Mouse (Mus musculus) retina, postnatal 7 days (tissue): Measurements from ENCODE around the gene Prss16.

Experiments used
- DNase-seq: peaks from one replicate; pipeline ENCODE4 v3.0.0-alpha.2; 2012; ENCODE audit warnings: low read depth, low spot score

Prss16 gene

DNA sequence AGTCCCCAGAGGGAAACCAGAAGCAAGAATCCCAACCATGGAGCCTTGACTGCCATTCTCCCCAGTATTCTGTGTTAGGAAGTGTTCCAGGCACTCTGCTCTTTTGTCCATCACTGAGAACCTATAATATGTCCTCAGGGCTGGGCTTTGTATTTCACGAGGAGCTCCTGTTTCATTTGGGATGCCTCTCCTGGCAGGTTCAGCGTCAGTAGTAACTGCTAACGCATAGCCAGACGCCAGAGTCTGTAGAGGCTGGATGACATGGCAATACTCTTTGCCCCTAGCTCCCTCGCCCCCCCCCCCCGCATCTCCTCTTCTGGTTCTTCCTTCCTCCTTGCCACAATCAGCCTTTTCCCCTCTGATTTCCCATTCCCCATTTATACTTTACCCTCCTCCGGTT, at the start of gene Prss16:
Gene Prss16, minus strand, starts transcription at position 101 of the 400 bp plus-strand sequence.
- no peak for DNase-seq

DNA sequence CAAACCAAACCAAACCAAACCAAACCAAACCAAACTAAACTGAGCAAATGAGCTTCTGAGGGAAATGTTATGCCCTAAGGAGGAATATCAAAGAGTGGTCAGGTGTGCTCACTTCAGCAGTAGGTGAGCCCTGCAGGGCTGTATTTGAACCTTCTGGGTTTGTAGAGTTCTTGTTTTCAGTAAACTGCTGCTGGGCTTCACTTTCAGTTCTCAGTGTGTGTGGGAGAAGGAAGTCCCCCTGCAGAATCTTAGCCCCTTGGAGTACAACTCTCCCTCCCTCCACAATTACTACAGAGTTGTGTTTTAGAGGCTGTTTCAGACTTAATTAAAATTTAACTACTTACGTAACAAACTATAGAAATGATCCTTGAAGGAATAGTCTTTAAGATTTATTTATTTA, 44.2 kb upstream of the Prss16 start:
- DNase-seq: no peak

DNA sequence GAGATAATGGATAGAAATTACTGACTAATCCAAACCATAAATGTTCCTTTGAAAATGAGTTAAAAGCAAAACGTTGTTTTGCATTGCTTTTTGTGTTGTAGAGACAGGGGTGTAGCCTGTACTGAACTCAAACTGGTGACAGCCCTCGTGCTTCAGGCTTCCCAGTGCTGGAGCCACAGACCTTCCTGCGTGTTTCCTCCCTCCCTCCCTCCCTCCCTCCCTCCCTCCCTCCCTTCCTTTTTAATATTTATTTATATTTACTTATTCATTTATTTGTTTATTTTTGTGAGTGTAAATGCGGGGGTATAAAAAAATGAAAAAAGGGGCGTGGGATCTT, 41.9 kb upstream of the Prss16 start:
- no peak for DNase-seq

DNA sequence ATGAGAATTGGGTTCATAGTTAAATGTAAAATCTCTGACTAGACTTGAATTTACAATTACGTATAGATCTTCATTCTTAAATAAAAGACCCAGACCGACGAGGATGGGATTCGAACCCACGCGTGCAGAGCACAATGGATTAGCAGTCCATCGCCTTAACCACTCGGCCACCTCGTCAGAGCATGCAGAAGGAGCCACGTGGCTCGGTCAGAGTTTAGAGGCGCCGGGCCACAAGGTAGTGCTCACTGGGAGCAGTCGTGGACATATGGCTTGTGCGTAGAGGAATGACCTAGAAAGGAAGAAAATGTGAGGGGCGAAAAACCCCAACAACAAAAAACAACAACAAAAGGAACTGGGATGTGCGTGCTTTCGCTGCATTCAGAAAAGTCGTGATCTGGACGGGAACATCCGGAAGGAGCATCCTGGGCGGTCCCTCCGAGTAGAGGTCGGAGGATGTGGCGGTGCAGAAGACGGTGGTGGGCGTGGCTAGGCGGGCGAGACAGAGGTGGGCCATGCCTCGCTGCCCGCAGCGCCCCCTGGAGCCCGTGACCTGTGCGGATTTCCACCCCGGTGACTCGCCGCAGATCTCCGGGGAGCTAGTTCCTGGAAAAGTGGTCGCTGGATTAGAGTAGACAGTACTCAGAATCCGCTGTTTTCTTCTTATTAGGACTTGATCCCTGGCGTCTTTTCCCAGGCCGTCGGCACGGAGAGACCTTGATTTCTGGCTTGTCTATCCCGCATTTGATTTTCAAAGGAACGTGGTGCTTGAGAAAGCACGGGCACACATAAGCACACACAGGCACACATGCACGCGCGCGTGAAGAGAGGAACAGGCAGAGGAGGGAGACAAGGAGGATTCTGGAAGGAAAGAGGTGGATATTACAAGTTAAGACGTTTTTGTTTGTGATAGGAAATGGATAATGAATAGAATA, 41.3 kb upstream of the Prss16 start:
- DNase-seq: peak; percentile 90

DNA sequence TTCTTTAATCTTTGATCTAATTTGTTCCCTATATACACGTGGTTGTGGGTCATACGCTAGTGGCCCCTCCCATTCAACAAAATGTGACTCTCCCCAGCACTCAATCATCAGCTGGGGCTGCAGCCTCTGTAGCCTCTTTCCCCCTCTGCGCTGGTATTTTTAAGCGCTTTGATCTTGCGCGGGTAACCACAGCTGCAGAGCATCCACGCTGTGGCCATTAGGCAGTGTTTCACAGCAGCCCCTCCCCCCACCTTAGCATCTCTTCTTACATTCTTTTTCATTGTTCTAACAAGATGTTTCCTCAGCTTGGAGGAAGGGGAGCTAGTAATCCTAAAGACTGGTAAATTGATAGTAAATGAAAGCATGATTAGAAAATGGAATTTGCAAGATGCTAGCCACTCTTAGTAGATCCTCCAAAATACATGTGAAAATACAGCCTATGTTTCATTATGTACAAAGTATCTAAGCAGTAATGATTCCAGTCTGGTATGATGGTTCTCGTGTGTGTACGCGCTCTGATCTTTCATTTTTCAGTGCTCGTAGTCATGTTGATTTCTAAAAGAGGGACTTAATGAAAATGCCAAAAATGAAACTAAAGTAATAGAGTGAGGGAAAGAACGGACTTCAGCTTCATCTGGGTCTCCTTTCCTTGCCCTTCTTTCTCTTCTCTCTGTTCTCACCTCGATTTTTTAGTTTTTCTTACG, 40.3 kb upstream of the Prss16 start:
- DNase-seq: no peak

DNA sequence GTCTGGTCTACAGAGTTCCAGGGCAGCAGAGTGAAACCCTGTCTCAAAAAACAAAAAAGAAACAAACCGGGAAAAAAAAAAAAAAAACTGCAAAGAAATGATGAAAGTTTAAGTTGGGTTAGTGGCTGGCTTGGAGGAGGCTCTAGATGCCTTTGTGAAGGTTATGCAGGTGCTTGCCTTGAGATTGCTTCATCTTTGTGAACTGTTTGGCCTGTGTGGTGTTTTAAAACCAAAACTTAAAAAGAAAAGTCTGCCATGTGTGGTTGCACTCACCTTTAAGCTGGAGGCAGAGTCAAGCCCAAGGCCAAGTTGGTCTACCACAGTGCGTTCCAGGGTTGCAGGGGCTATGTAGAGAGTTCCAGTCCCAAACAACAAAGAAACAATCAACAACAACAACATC, 39.5 kb upstream of the Prss16 start:
- DNase-seq: no peak

DNA sequence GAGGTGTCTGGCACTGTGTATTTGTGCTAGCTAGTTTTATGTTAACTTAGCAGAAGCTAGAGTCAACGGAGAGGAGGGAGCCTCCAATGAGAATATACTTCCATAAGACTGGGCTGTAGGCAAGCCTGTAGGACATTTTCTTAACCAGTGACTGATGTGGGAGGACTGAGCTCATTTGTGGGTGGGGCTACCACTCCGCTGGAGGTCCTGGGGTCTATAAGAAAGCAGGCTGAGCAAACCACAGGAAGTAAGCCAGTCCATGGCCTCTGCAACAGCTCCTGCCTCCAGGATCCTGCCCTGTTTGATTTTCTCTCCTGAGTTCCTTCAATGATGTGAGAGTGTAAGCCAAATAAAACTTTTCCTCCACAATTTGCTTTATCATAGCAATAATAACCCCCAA, 35.8 kb upstream of the Prss16 start:
- DNase-seq: no peak

DNA sequence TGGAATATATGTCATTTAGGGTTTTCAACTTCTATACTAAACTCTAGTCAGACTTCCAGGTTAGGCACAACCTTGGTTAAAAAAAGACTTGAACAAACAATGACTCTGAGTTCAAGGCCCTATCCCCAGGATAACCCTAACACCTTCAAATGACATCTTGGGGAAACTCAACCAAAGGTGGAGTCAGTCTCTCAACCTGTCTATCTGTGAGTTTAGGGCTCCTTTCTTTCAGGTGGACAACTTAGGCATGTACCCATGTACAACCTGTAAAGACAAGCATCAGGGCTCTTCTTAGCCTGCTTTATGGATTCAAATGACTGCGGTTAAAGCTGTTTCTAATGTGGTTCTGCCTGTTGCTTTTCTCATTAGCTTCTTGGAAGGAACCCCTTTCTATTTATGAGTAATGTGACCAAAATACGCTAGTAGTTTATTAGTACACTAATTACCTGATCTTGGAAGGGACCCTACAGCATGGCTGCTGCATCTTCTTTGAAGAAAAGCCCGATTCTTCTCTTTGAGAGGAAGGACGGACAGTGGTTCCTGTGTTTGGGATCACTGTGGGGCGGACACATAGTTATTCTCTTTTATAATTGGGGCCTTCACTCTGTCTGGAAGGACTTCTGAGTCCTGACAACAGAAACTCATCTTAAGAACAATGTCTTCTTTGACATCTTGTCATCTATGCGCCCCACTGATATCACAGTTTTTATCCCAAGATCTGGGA, 35.1 kb upstream of the Prss16 start:
- DNase-seq: no peak

DNA sequence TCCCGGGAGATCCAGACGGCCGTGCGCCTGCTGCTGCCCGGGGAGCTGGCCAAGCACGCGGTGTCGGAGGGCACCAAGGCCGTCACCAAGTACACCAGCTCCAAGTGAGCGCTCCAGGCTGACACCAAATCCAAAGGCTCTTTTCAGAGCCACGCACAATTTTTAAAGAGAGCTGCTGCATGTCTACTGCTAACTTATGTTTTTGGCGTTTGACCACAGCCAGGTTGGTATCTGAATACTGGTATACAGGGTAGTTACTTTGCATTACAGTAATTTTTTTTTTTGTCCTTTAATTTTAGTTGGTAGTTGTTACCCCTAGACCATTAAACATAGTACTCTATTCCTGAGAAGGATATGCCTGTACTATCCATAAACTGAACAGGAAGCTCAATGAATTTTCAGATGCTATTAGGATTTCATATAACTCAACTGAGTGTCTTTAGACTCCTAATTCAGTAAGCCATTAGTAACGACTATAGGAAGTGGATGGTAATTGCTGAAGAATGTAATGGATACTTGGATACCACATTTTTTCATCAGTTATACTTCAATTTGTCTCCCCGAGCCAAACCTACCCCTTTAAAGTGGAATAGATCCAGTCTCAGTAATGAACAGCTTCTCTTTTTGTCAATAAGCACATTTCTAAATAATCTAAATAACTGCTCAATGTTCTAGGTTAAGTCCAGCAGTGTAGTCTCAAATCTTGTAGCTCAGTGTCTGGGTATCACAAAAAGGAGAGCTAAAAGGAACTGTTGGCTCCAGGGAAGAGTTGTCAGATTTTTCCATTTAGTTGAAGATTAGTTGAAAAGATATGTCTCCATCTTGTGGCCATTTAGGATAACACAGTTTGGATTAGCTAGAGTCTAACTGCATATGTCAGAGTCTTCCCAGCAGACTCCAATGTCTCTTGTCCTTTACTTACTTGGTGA, 34.2 kb upstream of the Prss16 start:
- no peak for DNase-seq

DNA sequence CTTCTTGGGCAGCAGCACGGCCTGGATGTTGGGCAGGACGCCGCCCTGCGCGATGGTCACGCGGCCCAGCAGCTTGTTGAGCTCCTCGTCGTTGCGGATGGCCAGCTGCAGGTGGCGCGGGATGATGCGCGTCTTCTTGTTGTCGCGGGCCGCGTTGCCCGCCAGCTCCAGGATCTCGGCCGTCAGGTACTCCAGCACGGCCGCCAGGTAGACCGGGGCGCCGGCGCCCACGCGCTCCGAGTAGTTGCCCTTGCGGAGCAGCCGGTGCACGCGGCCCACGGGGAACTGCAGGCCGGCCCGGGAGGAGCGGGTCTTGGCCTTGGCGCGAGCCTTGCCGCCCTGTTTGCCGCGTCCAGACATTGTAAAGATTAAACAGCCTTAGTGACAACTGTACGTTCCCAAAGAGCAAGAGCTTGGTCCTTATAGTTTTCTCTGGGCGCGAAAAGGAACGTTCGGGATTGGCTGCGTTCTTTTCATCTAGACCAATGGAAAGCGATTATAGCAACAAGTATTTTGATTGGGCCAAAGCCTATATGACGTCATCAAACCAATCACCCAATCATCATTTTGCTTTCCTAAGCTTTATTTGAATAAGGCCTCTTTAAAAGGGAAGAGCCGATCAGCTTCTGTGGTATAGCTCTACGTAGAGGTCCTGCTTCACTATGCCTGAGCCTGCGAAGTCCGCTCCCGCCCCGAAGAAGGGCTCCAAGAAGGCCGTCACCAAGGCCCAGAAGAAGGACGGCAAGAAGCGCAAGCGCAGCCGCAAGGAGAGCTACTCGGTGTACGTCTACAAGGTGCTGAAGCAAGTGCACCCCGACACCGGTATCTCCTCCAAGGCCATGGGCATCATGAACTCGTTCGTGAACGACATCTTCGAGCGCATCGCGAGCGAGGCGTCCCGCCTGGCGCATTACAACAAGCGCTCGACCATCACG, 33.3 kb upstream of the Prss16 start, which contains the start of the genes Hist1h2ag and Hist1h2bj:
Gene Hist1h2ag, minus strand, starts transcription at position 377 of the 935 bp plus-strand sequence.
Gene Hist1h2bj, plus strand, starts transcription at position 647 of the 935 bp plus-strand sequence.
- DNase-seq: peak; percentile 95

DNA sequence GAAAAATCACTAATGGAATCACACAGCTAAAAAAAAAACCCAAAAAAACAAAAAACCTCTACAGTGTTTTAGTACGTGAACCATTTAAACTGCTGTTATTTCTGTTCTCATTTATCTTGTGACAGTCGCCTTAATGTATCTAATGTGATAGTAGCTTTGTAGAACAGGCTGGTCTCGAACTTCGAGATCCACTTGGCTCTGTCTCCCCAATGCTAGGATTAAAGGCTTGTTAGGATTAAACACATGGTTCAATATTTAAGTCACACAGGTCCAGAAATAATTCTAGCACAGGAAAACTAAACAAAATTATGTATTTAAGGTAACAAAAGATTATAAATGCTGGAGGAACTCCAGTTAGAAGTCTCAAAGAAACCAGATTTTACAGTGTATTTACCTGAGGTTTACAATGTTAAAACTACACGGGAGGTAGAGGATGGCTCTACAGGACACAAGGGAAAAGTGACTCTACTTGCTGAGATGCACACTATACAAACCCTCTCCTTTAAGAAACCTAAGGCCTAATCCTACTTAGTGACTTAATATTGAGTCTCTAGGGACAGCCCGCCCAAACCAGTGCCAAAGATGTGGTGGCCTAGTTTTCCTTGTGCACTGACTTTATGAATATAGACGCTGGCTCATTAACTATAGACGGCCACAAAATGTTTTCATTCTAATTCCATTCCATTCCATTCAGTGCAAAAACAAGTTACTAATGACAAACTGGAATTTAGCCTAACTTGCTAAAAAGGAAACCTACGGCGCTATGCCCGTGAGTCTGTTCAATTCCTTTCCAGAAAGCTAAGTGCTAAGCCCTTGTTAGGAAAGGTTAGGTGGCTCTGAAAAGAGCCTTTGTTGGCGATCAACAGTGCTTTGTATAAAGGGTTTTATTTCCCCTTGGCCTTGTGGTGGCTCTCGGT, 32.4 kb upstream of the Prss16 start:
- DNase-seq: no peak

DNA sequence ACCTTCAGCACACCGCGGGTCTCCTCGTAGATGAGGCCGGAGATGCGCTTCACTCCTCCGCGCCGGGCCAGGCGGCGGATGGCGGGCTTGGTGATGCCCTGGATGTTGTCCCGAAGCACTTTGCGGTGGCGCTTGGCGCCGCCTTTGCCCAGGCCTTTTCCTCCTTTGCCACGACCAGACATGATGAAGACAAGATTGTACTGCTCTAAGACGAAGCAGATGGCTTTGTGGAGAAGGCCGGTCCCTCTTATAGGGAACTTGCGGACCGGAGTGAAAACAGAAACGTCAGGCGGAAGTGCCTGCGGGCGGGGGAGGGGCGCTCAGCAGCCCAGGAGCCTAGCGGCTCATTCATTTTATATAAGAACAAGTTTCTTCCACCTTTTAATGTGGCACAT, 31.6 kb upstream of the Prss16 start, which contains the start of gene Hist1h4i:
Gene Hist1h4i, minus strand, starts transcription at position 221 of the 395 bp plus-strand sequence.
- peak; percentile 84 for DNase-seq

DNA sequence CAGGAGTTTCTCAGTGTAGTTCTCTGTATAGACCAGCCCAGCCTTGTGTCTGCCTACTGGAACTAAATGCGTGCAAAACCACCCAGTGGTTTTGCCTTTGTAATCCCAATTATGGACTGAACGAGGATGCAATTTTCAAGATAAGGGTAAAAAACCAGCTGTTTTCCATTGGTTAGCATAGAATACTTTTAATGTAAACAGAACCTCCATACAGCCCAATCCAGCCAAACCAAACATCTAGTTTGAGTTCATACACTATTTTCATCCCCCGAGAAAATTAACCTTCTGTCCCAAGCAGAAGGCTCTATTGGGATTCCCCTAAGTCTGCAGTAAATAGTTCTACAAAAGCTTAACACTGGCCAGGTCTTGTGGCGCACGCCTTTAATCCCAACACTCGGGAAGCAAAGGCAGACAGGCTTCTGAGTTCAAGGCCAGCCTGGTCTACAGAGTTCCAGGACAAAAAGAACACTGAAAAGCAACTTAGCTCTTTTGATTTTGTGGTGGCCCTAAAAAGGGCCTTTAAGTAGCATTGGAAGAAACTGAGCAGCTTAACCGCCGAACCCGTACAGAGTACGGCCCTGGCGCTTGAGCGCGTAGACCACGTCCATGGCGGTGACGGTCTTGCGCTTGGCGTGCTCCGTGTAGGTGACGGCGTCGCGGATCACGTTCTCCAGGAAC, 31.1 kb upstream of the Prss16 start:
- DNase-seq: no peak

DNA sequence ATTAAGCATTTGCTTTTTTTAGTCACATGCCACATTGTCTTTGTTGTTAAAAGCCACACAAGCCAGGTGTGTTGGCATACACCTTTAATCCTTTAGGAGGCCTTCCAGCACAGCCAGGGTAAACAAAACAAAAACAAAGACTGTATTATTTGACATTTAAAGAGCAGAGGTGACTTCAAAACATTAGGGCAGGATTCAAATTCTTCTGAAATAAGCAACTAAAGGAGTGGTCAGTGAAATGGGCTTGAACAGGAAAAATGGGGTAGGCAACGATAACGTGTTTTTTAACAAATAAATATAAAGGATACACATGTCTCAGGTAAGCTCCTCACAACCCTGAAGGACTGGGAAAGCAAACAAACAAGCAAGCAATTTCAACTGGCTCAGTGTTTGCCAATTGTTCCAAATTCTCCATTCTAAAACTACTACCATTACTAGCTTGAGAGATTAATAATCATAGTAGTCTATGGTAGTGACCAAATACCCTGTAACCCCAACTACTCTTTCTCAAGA, 30.5 kb upstream of the Prss16 start:
- no peak for DNase-seq

DNA sequence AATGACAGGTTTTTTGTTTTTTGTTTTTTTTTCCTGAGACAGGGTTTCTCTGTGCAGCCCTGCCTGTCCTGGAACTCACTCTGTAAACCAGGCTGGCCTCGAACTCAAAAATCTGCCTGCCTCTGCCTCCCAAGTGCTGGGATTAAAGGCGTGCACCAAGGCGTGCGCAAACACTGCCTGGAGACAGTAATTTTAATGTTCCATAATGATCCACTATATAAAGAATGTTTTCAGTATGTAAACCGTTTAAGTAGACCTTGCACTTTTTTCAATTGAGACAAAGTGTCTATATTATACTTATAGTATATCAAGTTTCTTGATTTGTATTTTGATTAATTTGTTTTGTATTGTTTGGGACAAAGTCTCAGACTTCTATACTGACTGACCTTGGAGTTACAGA, 29.8 kb upstream of the Prss16 start:
- DNase-seq: no peak

DNA sequence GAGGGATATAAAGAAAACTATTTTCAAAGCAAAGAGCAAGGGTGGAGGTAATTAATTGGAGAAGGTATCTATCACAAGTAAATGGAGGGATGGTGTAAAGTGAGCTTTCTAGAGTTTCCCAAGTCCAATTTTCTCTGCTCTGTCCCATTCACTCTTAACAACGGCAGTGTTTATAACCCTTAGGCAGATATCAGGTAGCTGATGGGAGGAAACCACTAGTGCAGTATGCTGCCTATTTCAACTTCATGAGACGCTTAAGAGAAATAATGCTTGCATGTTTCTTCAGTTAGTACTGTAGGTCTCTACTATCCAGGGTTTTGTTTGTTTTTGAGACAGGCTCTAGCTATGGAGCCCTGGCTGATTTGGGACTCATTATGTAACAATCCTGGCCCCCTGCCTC, 27.9 kb upstream of the Prss16 start:
- no peak for DNase-seq

DNA sequence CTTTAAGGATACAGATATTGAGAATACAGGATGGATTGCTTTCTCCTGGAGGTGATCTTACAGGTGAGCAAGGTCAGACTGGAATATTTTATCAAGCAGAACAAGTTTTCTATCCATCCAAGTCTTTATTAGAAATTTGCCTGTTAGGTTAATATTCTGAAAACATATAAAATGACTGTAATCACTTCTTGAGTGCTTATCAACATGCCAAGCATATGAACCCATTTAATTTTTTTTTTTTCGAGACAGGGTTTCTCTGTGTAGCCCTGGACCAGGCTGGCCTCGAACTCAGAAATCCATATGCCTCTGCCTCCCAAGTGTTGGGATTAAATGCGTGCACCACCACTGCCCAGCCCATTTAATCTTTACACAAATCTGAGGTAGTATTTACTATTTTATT, 27.4 kb upstream of the Prss16 start:
- DNase-seq: no peak
